Mouse (Mus musculus) gastrocnemius, adult 8-10 months (tissue): Measurements from ENCODE around the gene Nrros. TPM values are rescaled to one million over a fixed set of nuclear protein-coding genes. Genes with fewer than 3 reads are reported as not detected.

ENCODE experiments used
- DNase-seq, 2 experiments: peaks; one replicate each; pipeline ENCODE4 v3.0.0; 2022; ENCODE audit warnings: low spot score in 2 of 2
- total RNA-seq, 4 experiments: library from RNA; stranded (reverse); gene quantifications; 2 replicates each; pipeline ENCODE4 v1.2.4; 2022

Nrros gene
- total RNA-seq, 4 experiments from 2014 or later: 0.56 to 1.7 (median 1.2) TPM

- no peak for DNase-seq
Observed at GRCm38 (mm10) chr16:32163392-32163791, 2.0 kb downstream of the Nrros start.

- DNase-seq: no peak
Observed at GRCm38 (mm10) chr16:32160742-32161323, 4.6 kb downstream of the Nrros start.

- no peak for DNase-seq
Observed at GRCm38 (mm10) chr16:32158966-32159365, 6.4 kb downstream of the Nrros start.

- no peak for DNase-seq
Observed at GRCm38 (mm10) chr16:32157369-32157768, 8.0 kb downstream of the Nrros start.

- DNase-seq: no peak
Observed at GRCm38 (mm10) chr16:32156719-32157118, 8.7 kb downstream of the Nrros start.

GRCm38 (mm10) chr16:32154437-32154836, 11.0 kb downstream of the Nrros start:
- no peak for DNase-seq

GRCm38 (mm10) chr16:32153976-32154375, 11.4 kb downstream of the Nrros start:
- no peak for DNase-seq

GRCm38 (mm10) chr16:32147589-32148207, 17.7 kb downstream of the Nrros start:
- no peak for DNase-seq

GRCm38 (mm10) chr16:32144592-32144991, 20.8 kb downstream of the Nrros start:
- DNase-seq: no peak

GRCm38 (mm10) chr16:32143766-32144165, 21.6 kb downstream of the Nrros start:
- no peak for DNase-seq

- no peak for DNase-seq
Observed at GRCm38 (mm10) chr16:32138954-32139353, 26.4 kb downstream of the Nrros start.

GRCm38 (mm10) chr16:32135842-32136357, 29.5 kb downstream of the Nrros start:
- DNase-seq: no peak

- DNase-seq: no peak
Observed at GRCm38 (mm10) chr16:32133148-32133547, 32.2 kb downstream of the Nrros start.

GRCm38 (mm10) chr16:32130190-32130826, 35.1 kb downstream of the Nrros start:
- no peak for DNase-seq

- DNase-seq: no peak
Observed at GRCm38 (mm10) chr16:32129449-32130189, 35.8 kb downstream of the Nrros start.

GRCm38 (mm10) chr16:32127046-32127445, 38.3 kb downstream of the Nrros start:
- no peak for DNase-seq

GRCm38 (mm10) chr16:32125364-32125763, 40.0 kb downstream of the Nrros start:
- no peak for DNase-seq

- DNase-seq: no peak
Observed at GRCm38 (mm10) chr16:32124444-32125335, 40.7 kb downstream of the Nrros start.

- DNase-seq: no peak
Observed at GRCm38 (mm10) chr16:32124020-32124419, 41.4 kb downstream of the Nrros start.

- no peak for DNase-seq
Observed at GRCm38 (mm10) chr16:32120454-32120853, 44.9 kb downstream of the Nrros start.

- no peak for DNase-seq
Observed at GRCm38 (mm10) chr16:32116186-32116585, 49.2 kb downstream of the Nrros start.
